Comparison of ENCODE assay signal across 19 mouse cellular contexts in the genomic region with DNA sequence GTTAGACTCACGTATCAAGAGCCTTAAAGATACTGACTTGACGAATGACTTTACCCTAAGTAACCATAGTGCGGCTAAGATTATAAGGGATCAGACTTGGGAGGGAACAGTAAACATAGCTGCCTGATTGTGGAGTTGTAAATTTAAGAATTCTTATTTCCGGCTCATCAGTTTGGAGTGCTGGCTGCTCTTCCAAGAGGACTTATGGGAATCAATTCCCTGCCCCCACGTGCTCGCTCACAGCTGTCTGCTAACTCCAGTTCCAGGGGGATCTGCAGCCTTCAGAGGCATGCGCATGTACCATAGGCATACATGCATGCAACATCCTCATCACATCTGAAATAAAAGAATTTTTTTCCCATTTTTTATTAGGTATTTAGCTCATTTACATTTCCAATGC.
"Had no signal": no experiment of that assay in that cellular context is flagged by ENCODE, and none has a peak within 500 bp of the region (broad histone marks: within the 10 kb centered on the region; RNA-seq: fewer than 3 reads in every experiment).

No protein-coding gene starts in this region.

- DNase-seq: left cerebral cortex, postnatal 4 days; liver, postnatal 0 days; lung, embryonic 14.5 days; right cerebral cortex, adult 18-20 months; right cerebral cortex, postnatal 14 days; right cerebral cortex, postnatal 4 days; thymus, adult 18-20 months; thymus, postnatal 4 days had no signal

- ATAC-seq: hindbrain, embryonic 16.5 days; liver, postnatal 0 days; lung, postnatal 0 days; midbrain, embryonic 15.5 days had no signal

- H3K9me3 ChIP-seq: limb, embryonic 12.5 days; limb, embryonic 15.5 days; midbrain, embryonic 12.5 days; midbrain, embryonic 15.5 days; neural tube, embryonic 12.5 days; neural tube, embryonic 15.5 days had no signal

- H3K36me3 ChIP-seq: midbrain, embryonic 12.5 days; midbrain, embryonic 15.5 days; neural tube, embryonic 12.5 days; neural tube, embryonic 15.5 days had no signal

- H3K4me2 ChIP-seq: limb, embryonic 12.5 days; limb, embryonic 15.5 days; liver, embryonic 11.5 days; midbrain, embryonic 12.5 days; midbrain, embryonic 15.5 days; neural tube, embryonic 12.5 days; neural tube, embryonic 15.5 days had no signal

- H3K9ac ChIP-seq: limb, embryonic 12.5 days; limb, embryonic 15.5 days; liver, embryonic 14.5 days; liver, postnatal 0 days; lung, embryonic 14.5 days; midbrain, embryonic 12.5 days; midbrain, embryonic 15.5 days; neural tube, embryonic 12.5 days; neural tube, embryonic 15.5 days had no signal

- H3K27ac ChIP-seq: limb, embryonic 12.5 days; limb, embryonic 15.5 days; liver, embryonic 14.5 days; macrophage; midbrain, embryonic 12.5 days; midbrain, embryonic 15.5 days; neural tube, embryonic 12.5 days; neural tube, embryonic 15.5 days had no signal

- H3K27me3 ChIP-seq: limb, embryonic 12.5 days; limb, embryonic 15.5 days; midbrain, embryonic 15.5 days; neural tube, embryonic 12.5 days; neural tube, embryonic 15.5 days had no signal

- H3K4me3 ChIP-seq: limb, embryonic 12.5 days; limb, embryonic 15.5 days; midbrain, embryonic 12.5 days; midbrain, embryonic 15.5 days; neural tube, embryonic 12.5 days; neural tube, embryonic 15.5 days had no signal
